Mouse (Mus musculus) cerebellum, adult 9-10 months (tissue): ENCODE measurements around the gene Cerkl.

Experiments used
- DNase-seq: peaks from one replicate; pipeline ENCODE4 v3.0.0; 2022

Gene Cerkl

GRCm38 (mm10) chr2:79456575-79457349 is at the start of gene Cerkl, which contains the start of gene Neurod1:
Cerkl (minus strand) TSS chr2:79456785.
Neurod1 (minus strand) TSS chr2:79456751.
- DNase-seq, result peak; percentile 98

- DNase-seq, result peak; percentile 90
These were observed 42.6 kb upstream of the Cerkl start for GRCm38 (mm10) chr2:79498990-79499755.

- no peak for DNase-seq
These were observed 28.5 kb upstream of the Cerkl start for GRCm38 (mm10) chr2:79485127-79485526.

GRCm38 (mm10) chr2:79482511-79482910 is 25.9 kb upstream of the Cerkl start:
- peak; percentile 83 for DNase-seq

- DNase-seq, result peak; percentile 64
These were observed 5.8 kb upstream of the Cerkl start for GRCm38 (mm10) chr2:79462411-79462810.

GRCm38 (mm10) chr2:79461861-79462260 is 5.3 kb upstream of the Cerkl start:
- DNase-seq, result peak; percentile 90

- DNase-seq, result peak; percentile 66
These were observed 4.0 kb upstream of the Cerkl start for GRCm38 (mm10) chr2:79460586-79460985.

- DNase-seq, result peak; percentile 72
These were observed 3.5 kb upstream of the Cerkl start for GRCm38 (mm10) chr2:79460107-79460506.

GRCm38 (mm10) chr2:79459061-79460045 is 2.8 kb upstream of the Cerkl start:
- DNase-seq, result peak; percentile 87

- peak; percentile 62 for DNase-seq
These were observed 1.3 kb upstream of the Cerkl start for GRCm38 (mm10) chr2:79457932-79458331.

GRCm38 (mm10) chr2:79457434-79457833 is 849 bp upstream of the Cerkl start:
- no peak for DNase-seq

- peak; percentile 66 for DNase-seq
These were observed 939 bp downstream of the Cerkl start for GRCm38 (mm10) chr2:79455646-79456045.

GRCm38 (mm10) chr2:79454786-79455446 is 1.7 kb downstream of the Cerkl start:
- DNase-seq, result peak; percentile 89

- peak; percentile 80 for DNase-seq
These were observed 2.4 kb downstream of the Cerkl start for GRCm38 (mm10) chr2:79453901-79454781.

GRCm38 (mm10) chr2:79451438-79451837 is 5.1 kb downstream of the Cerkl start:
- DNase-seq, result peak; percentile 57

GRCm38 (mm10) chr2:79450684-79451394 is 5.7 kb downstream of the Cerkl start:
- peak; percentile 49 for DNase-seq

GRCm38 (mm10) chr2:79449371-79449770 is 7.2 kb downstream of the Cerkl start:
- peak; percentile 74 for DNase-seq

GRCm38 (mm10) chr2:79447198-79447597 is 9.4 kb downstream of the Cerkl start:
- DNase-seq, result peak; percentile 20

GRCm38 (mm10) chr2:79443861-79444620 is 12.5 kb downstream of the Cerkl start:
- DNase-seq, result peak; percentile 71

- peak; percentile 92 for DNase-seq
These were observed 13.2 kb downstream of the Cerkl start for GRCm38 (mm10) chr2:79443401-79443800.
